Mouse (Mus musculus): Measurements from ENCODE around the gene Cdkal1.

Gene Cdkal1

DNA sequence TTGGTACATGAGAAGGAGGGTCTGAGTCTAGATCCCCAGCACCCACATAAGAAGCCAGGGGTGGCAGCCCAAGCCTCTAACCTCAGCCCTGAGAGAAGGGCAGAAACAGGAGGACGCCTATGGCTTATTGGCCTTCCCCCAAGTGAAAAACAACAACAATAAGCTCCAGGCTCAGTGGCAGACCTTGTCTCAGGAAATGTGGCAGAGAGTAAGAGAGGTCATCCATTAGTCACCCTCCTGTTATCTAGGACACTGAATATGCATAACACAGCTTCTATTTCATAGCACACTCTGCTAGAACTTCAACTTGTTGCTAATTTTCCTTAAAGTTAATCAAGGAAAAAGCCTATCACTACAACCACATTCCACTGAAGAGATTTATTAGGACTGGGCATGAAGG lies 154.1 kb downstream of the Cdkal1 start:
- DNase-seq (ENCODE audit: low read depth, low spot score): no peak

DNA sequence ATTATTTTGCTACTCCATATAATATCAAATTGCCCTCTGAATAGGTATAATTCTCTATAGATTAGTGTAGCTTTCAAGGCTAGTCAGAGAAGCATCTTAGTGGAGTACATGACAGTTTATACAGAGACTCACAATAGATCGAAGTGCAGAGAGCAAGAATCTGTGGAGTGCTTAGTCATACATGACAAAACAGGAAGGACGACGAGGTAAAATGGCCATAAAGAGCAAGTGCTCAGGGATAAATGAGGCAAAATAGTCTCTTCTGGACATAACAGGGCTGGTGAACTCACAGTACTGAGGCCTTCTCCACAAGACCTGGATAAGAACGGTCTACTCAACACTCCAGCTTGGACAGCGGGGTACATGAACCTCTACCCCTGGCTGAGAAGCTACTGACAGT lies 155.6 kb downstream of the Cdkal1 start:
- DNase-seq (ENCODE audit: low read depth, low spot score): no peak

DNA sequence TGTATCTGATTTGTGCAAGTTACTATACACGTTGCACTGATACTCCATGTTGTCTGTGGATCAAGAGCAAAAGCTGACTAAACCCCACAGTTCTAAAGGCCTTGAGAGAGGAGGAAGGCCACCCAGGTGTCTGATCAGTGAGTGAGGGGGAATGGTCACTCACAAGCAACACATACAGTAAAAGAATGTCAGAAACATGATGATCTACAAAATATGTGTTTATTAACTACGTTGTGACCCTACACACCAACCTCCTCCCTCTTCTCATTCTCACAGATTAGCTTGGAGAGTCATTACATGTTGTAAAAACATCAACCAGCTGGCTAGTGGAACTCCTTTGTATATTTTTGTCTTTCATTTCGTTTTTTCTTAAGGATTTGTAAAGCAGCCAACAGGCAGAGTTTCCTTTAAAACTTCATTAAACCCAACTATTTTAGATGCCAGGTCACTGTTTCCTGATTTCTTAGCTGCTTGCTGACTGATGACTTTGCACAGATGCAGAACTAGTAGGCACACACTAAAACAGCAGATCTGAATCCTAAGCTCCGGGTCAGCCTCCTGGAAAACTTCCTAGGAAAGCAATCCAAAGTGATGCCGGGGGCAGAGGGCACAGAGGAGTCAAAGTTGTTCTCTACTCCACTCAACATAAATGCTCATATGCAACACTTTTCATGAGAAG lies 157.0 kb downstream of the Cdkal1 start:
- no peak for DNase-seq (ENCODE audit: low read depth, low spot score)

DNA sequence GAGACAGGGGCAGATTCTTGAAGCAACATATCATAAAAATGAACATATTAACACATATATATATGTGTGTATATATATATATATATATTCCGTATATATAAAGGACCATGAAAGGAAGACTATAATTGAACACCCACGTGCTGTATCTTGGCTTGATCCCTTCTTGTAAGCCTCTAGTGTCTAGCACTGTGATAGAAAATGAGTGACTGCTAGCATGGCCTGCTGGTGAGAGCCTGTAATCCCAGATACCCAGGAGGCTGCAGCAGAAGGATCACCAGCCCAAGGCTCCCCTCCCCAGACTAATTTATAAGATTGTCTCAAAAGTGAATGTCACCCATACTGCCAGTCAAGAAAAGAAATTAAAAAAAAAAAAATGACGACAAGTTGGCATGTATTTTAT lies 158.2 kb downstream of the Cdkal1 start:
- DNase-seq (ENCODE audit: low read depth, low spot score): no peak

DNA sequence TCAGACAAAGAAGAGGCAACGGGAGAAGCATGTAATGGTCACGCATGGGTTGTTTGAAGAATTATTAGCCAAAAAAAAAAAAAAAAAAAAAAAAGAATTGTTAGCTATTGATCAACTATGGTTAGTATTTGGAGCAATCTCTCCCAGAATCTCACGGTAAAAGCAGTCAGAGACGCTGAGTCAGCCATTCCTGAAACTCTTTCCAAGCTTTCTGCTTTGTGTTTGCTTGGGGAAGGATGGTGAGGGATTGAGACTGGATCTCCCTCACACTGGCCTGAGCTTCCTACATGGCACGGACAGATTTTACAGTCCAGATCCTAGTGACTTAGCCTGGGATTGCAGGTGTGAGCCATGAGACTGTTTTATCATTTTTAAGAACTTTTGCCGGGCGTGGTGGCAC lies 164.7 kb downstream of the Cdkal1 start:
- DNase-seq (ENCODE audit: low read depth, low spot score): no peak

DNA sequence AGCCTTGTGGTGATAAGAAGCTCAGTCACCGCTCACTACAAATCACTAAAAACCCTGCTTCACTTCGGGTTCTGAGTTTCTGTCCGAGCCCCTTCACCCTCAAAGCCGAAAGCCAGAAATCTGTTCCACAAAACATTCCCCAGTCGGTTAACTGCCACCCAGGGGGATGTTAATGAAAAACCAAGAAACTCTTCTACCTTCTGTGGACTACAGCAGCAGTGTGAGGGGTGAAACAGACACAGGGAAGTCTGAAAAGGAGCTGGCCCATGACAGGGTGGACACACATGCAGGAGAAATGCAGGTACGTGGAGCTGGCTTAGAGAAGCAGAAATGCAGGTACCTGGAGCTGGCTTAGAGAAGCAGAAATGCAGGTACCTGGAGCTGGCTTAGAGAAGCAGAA lies 166.6 kb downstream of the Cdkal1 start:
- DNase-seq (ENCODE audit: low read depth, low spot score): no peak

DNA sequence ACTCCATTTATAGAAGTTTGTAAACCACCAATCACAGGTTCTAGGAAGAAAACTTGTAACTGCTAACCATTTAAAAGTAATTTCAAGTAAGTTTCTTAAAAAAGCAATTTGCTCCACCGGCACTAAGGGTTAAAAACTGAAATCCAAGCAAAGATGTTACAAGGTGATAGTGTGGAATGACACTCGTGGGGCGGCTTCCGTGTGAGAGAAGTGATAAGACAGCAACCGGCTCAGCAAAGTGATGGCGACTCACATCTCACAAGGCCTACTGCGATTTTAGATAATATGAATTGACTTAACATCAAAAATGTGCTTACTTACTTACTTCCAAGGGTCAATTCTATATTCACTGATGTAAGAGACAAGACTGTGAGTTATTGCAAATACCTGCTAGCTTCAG lies 167.6 kb downstream of the Cdkal1 start:
- no peak for DNase-seq (ENCODE audit: low read depth, low spot score)

DNA sequence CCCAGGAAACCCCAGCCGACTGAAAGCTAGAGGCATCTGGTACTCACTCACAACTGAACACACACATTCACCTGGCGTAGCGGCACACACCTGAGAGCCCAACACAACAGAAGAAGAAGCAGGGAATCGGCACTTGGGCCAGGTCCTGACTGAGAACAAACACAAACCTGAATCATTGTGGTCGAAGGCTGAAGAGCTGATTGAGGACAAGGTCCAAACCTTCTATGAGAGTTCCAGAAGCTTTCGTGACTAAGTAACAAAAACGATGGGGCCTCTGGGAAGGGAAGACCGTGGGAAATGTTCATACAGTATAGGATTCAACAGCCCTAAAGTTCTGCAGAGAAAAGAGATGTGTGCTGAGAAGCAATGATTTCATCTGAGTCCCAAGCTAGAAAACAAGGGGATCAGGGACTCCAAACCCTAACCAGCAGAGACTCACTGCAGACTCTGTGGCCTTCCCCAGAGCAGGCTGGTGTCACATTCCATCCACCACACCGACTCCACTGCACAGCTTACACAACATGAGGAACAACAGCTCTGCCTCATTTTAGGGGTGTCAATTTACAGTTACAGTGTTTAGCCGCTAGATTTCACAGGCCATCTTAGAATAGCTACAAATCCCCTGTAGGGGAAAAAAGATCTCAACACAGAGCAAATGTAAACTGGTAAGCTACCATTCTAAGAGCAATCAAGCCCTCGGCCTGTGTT lies 175.8 kb downstream of the Cdkal1 start:
- DNase-seq (ENCODE audit: low read depth, low spot score): no peak

DNA sequence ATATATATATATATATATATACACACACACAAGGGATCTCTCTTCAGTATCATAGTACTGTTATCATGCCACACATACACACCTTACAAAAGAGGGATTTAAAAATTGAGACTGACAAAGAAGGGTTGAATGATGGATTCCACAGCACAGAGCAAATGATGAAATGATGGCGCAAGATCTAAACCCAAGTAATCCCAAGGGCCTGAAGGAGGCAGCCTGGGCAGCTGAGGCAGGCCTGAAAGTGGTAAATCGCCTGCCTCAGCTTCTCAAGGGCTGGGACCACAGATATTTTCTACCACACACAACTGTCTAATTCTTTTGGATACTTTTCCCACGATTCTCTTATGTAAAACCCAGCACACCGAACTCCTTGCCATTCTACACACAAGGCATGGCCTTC lies 177.9 kb downstream of the Cdkal1 start:
- no peak for DNase-seq (ENCODE audit: low read depth, low spot score)

DNA sequence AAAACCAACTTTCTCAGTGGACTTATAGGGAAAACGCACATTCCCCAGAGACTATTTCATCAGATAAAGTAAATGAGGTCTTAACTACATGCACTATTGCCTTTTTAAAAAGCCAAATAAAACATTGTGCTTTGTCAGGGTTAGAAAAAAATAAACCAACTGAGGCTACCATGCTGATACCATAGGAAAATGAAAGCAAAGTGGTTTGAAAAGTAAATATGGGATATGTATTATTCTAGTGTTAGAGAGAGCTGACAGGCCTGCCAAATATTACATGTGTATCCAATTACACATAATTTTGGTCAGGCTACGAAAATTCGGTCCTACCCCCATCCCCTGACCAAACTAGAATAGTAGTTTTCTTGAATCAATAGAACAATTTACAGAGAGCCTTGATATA lies 184.8 kb downstream of the Cdkal1 start:
- no peak for DNase-seq (ENCODE audit: low read depth, low spot score)

DNA sequence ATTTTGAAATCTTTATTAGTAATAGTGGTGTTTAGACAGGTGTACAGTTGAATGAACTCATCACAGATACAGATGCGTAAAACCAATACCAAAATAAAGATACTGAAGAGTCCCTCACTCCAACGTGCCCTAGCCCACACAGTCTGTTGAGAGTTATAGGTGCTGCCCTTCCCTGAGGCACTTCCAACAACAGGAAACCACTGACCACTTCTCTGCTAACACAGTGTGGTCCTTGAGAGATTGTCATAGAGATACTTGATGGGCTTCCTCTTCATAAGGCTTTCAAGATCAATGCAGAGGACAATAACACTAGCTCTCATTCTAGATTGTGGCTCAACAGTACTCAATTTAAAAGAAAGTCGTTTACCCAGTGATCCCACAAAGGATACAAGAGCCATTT lies 191.6 kb downstream of the Cdkal1 start:
- DNase-seq (ENCODE audit: low read depth, low spot score): no peak

DNA sequence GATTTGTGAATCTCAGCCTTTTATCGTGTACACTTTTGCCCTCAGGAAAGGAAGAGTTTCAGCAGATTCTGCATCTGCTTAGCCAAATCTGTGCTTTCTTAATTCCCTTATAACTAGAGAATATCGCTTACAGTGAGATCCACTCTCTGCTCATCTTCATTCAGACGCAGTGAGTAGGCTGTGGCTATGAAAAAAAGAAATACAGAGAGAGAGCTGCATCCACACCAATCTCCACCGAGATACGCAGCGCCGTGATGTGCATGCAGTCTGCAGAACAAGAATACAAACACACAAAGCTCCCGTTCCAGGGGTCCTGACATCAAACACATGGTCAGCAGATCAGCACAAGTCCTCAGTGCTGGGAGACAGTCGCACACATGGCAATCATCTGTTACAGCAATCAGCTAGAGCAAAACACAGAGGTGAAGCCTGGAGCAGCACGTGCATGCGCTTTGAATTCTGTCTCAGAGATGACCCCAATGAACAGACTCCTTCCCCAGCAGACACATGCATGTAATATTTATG lies 199.6 kb downstream of the Cdkal1 start:
- DNase-seq (ENCODE audit: low read depth, low spot score): no peak

DNA sequence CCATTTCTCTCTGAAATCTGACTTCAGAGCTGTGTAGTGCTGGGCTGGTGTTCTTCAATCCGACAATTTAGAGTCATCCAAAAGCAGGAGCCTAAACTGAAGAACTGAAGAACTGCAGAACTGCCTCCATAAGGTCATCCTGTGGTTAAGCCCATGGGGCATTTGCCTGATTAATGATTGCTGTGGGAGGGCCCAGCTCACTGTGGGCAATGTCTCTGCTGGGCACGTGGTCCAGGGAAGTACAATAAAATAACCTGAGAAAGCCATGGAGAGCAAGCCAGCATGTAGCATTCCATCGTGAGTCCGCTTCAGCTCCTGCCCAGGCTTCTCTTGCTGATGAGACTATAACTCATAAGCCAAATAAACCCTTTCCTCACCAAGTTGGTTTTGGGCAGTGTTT lies 202.1 kb downstream of the Cdkal1 start:
- no peak for DNase-seq (ENCODE audit: low read depth, low spot score)

DNA sequence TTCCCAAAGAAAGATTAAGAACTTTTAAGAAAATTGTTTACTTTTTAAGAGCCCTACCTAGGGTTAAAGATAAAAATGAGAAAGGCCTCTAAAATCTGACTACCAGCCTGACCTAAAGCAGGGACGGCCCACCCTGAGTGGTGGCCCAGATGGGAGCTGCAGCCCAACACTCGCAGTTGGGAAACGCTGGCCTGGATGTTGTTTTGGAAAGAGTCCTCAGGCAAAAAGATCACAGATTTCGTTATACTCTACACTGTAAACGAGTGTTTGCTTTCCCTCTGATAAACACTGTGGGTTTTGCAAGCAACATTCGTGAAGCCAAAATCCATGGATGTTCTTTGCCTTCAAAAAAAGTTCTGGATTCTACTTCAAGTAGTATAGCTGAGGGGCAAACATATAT lies 202.7 kb downstream of the Cdkal1 start:
- no peak for DNase-seq (ENCODE audit: low read depth, low spot score)

DNA sequence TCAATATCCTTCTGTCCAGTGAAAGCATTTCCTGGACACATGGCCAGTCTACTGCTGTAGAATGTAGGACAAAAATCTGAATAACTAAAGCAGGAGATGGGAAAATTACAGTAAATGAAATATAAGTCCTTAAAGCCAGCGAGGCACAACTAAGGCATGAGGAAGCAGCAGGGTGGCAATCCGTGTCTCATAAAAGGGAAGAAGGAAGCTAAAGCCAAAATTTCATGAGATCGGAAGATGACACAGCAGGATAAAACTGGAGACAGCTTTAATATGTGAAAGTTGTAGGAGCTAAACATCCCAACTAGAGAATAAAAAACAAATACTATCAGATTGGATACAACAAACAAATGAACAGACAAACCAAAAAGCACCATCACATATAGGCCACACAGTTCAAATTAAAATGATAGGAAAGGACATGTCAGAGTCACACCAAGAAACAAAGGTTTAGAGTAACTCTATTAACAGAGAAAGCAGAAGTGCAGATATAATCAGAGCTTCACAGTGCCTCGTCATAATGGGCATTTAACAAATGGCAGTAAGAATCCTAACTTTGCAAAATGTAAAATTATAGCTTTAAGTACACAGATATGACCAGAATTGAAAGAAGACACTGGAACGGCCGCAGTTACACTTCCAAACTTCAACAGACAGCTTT lies 204.8 kb downstream of the Cdkal1 start:
- DNase-seq (ENCODE audit: low read depth, low spot score): no peak

DNA sequence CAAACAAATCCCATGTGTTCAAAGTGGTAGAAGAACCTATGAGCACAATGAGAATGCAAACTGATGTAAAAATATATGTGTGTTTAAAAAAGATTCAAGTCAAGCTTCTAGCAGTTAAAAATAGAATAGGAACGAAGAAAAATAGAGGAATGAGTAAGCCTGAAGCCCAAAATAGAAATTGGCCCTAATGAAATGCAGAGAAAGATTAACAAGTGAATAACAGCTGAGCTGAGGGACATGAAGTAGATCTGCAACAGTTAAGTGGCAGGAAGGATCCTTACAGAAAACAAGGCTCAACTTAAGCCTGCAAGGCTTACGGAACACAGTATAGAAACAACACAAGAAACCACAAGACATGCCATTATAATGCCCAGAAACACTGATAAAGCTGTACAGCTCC lies 205.9 kb downstream of the Cdkal1 start:
- DNase-seq (ENCODE audit: low read depth, low spot score): no peak

DNA sequence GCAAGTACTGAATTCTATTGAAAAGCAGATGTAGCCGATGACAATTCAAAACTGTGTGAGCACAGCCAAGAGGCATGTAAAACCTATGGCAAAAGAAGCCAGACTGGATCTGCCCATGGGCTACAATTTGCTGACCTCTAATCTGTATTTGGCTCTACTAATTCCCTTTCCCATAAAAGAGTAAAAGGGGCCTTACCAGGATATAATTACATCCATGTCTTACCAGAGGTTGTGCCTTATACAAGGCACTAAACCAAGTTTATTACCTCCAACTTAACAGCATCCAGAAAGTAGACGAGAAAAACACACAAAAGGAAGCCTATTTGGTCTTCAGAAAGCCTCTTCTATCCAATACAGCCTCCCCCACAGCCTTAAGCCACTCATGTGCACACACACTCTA lies 213.2 kb downstream of the Cdkal1 start:
- no peak for DNase-seq (ENCODE audit: low read depth, low spot score)

DNA sequence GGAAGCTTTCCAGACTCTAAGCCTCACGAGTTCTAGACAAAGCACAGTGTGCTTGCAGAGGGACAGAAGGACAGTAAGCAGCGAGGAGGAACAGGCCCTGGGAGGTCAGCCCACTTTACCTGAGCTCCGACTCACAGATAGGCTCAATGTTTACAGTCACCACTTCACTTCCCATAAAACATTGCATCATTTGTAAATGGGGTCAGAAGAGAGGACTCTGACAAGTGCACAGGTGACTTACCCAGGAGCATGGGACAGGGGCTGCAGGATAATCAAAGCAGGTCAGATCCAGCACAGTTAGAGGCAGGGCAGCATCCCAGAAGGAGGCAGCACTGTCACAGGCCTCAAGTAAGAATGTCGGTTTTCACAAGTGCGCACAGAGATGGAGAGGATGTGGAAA lies 214.3 kb downstream of the Cdkal1 start:
- no peak for DNase-seq (ENCODE audit: low read depth, low spot score)

DNA sequence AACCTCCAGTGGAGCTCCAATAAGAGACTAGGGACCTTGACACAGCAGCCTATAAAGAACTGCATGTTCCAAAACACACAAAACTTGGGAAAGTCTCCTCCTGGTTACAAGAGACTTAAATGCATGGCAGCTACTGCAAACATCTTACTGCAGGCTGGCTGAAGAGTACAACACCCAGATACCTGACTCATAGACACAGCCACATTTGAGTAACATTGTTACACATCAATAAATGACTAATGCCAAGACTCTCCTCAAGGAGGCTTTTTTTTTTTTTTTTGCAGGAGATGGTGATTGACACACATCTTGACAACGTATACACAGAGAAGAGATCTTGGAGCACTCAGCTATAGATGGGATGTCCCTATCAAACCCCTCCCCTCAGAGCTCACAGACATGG lies 215.3 kb downstream of the Cdkal1 start:
- no peak for DNase-seq (ENCODE audit: low read depth, low spot score)

DNA sequence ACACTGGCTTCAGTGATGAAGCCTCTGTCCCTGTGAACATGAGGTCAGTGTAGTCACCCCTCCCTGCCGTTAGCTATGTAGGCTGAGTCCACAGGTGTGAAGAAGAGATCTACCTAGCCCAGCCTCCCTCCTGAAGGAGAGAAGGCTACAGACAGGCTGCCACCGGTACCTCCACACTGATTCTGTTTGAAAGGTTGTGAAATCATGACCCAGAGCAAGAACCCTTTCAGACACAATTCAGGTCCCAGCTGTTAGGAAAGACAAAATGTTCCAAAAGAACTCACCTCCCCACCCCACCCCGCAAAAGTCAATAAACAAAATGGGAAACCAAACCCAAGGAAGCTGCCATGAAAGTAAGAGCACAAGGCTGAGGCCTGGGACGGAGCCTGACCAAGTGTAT lies 217.2 kb downstream of the Cdkal1 start:
- no peak for DNase-seq (ENCODE audit: low read depth, low spot score)

DNA sequence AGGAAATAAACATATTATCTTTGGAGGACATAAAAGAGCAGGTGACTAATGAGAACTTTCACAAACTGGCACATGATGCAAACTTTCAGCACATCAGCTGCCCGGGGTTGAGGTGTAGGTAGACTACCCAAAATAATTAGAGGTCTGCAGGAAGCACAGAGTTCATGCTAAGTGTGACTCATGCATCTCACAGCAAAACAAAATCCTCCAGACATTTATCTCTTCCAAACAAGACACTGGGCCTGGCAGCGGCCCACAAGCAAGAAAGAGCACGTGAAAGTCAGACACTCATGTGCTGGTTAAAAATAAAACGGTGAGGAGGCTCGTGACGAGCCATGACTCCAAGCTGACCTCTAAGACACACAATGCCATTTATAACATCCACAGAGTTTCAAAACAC lies 217.7 kb downstream of the Cdkal1 start:
- DNase-seq (ENCODE audit: low read depth, low spot score): no peak

DNA sequence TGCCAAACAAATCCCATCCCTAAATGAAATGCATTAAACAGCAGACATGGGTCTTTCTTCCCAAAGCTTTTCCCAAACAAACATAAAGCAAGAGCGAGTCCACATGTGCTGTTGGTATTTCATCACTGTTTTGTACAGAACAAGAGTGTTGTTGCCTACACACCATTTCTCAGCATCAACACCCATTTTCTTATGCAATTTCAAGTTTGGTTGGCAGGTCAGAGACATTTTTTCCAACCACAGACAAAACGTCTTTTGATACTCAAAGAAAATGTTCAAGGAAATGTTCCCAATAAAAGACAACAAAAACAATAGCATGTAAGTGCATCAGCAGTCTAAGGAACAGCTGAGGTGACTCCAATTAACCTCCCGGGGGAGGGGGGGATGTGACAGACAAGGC lies 219.9 kb downstream of the Cdkal1 start:
- DNase-seq (ENCODE audit: low read depth, low spot score): no peak

DNA sequence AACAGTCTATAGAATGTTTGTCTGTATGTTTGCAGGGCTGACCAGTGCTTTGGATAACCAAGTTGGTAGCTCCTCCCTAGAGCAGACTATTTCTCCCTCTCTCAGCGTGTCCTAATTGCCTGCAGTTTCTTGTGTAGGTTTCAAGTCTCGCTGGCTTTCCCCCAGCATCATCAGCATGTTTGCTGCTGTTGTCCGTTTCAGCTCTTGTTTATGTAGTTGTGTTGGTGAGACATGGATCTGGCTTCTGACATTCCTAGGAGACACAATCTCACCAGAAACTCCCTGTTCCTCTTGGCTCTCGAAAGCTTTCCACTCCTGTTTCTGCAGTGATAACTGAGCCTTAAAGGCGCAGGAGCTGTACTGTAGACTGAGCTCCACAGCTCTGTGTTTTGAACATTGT lies 224.1 kb downstream of the Cdkal1 start:
- DNase-seq (ENCODE audit: low read depth, low spot score): no peak

All from CD4-positive, CD25-positive, alpha-beta regulatory T cell, adult 2 months (primary cell).